Mouse (Mus musculus) megakaryocyte, adult 5-6 weeks (primary cell): ENCODE results near the gene Tox3. TPM values are rescaled to one million over a fixed set of nuclear protein-coding genes. Genes with fewer than 3 reads are reported as not detected.

Experiments used
- ATAC-seq: 2 replicates; pipeline ENCODE4 v1.8.0; 2016; ENCODE audit warnings: mild to moderate bottlenecking, inconsistent platforms; ENCODE audit not compliant: poor library complexity, severe bottlenecking
- total RNA-seq, 2 experiments: library from RNA; stranded (forward) in 1 of 2; stranded (reverse) in 1 of 2; fragments of 153-499, 151-499 nt in 1 of 2; fragments of 221-1000, 200-1000 nt in 1 of 2; gene quantifications; 2 replicates each; pipeline versions ENCODE4 v1.2.3 to v1.2.4; 2015 to 2017

Tox3 gene
- total RNA-seq, 2 experiments from 2014 or later = 0.07 to 0.80 TPM

- no peak for ATAC-seq
Observed at GRCm38 (mm10) chr8:90330377-90331285, 17.5 kb downstream of the Tox3 start.

- ATAC-seq = no peak
Observed at GRCm38 (mm10) chr8:90323824-90324223, 24.3 kb downstream of the Tox3 start.

GRCm38 (mm10) chr8:90322701-90323439 is 25.3 kb downstream of the Tox3 start:
- ATAC-seq = no peak

GRCm38 (mm10) chr8:90321255-90321654 is 26.9 kb downstream of the Tox3 start:
- ATAC-seq = no peak

GRCm38 (mm10) chr8:90314312-90314711 is 33.8 kb downstream of the Tox3 start:
- ATAC-seq = no peak

- ATAC-seq = no peak
Observed at GRCm38 (mm10) chr8:90302951-90303350, 45.2 kb downstream of the Tox3 start.

GRCm38 (mm10) chr8:90302252-90302651 is 45.9 kb downstream of the Tox3 start:
- ATAC-seq = no peak

GRCm38 (mm10) chr8:90301543-90301942 is 46.6 kb downstream of the Tox3 start:
- ATAC-seq = no peak

GRCm38 (mm10) chr8:90300973-90301372 is 47.2 kb downstream of the Tox3 start:
- no peak for ATAC-seq

- no peak for ATAC-seq
Observed at GRCm38 (mm10) chr8:90294061-90294460, 54.1 kb downstream of the Tox3 start.

GRCm38 (mm10) chr8:90290811-90291210 is 57.3 kb downstream of the Tox3 start:
- no peak for ATAC-seq

GRCm38 (mm10) chr8:90276722-90277121 is 71.4 kb downstream of the Tox3 start:
- no peak for ATAC-seq

GRCm38 (mm10) chr8:90273182-90273581 is 75.0 kb downstream of the Tox3 start:
- no peak for ATAC-seq

- no peak for ATAC-seq
Observed at GRCm38 (mm10) chr8:90271920-90272319, 76.2 kb downstream of the Tox3 start.

- no peak for ATAC-seq
Observed at GRCm38 (mm10) chr8:90267698-90268256, 80.4 kb downstream of the Tox3 start.

- ATAC-seq = no peak
Observed at GRCm38 (mm10) chr8:90266986-90267385, 81.2 kb downstream of the Tox3 start.

- ATAC-seq = no peak
Observed at GRCm38 (mm10) chr8:90266239-90266638, 81.9 kb downstream of the Tox3 start.

- no peak for ATAC-seq
Observed at GRCm38 (mm10) chr8:90254158-90254867, 93.8 kb downstream of the Tox3 start.

GRCm38 (mm10) chr8:90246357-90246756 is 101.8 kb downstream of the Tox3 start:
- ATAC-seq = no peak

- ATAC-seq = no peak
Observed at GRCm38 (mm10) chr8:90245828-90246227, 102.3 kb downstream of the Tox3 start.

GRCm38 (mm10) chr8:90245187-90245586 is 103.0 kb downstream of the Tox3 start:
- no peak for ATAC-seq
